Mouse (Mus musculus) midbrain, embryonic 15.5 days (tissue): ENCODE measurements around the gene Rnf223. TPM values are rescaled to one million over a fixed set of nuclear protein-coding genes. Genes with fewer than 3 reads are reported as not detected.
A peak's percentile ranks its signal among the peaks of the same experiment; 100 is the strongest.

Experiments
- ATAC-seq: fragments of 200-750 bp; cut with Nextera tagmentation; replicated peaks from 2 replicates; pipeline ENCODE4 v1.8.0; 2017; ENCODE audit warnings: moderate TSS enrichment
- H3K27ac ChIP-seq: fragments of 300-500 bp; sonication (generic); 2 replicates; pipeline ENCODE4 v1.5.1; 2015; ENCODE audit warnings: mild to moderate bottlenecking, inconsistent platforms
- H3K27me3 ChIP-seq: fragments of 300-500 bp; sonication (generic); replicated peaks from 2 replicates; pipeline ENCODE4 v1.6.1; 2015; ENCODE audit warnings: inconsistent platforms
- H3K36me3 ChIP-seq: fragments of 300-500 bp; sonication (generic); replicated peaks from 2 replicates; pipeline ENCODE4 v1.6.1; 2015; ENCODE audit warnings: inconsistent platforms
- H3K4me1 ChIP-seq: fragments of 300-500 bp; sonication (generic); 2 replicates; pipeline ENCODE4 v1.6.1; 2015; ENCODE audit warnings: inconsistent platforms
- H3K4me2 ChIP-seq: fragments of 300-500 bp; sonication (generic); 2 replicates; pipeline ENCODE4 v1.6.1; 2015; ENCODE audit warnings: inconsistent platforms, mild to moderate bottlenecking, moderate library complexity
- H3K4me3 ChIP-seq: fragments of 300-500 bp; sonication (generic); 2 replicates; pipeline ENCODE4 v1.5.1; 2015; ENCODE audit warnings: mild to moderate bottlenecking, inconsistent platforms
- H3K9ac ChIP-seq: fragments of 300-500 bp; sonication (generic); 2 replicates; pipeline ENCODE4 v1.6.1; 2015; ENCODE audit warnings: mild to moderate bottlenecking, inconsistent platforms
- H3K9me3 ChIP-seq: fragments of 300-500 bp; sonication (generic); 2 replicates; pipeline ENCODE4 v1.6.1; 2016; ENCODE audit warnings: inconsistent platforms
- WGBS: fragments of 180-500 bp; shearing (Covaris S2); methylation state at CpG from one replicate; pipeline ENCODE4 v1.1.7; 2015; ENCODE audit warnings: mixed read lengths; 5-methylcytosine and 5-hydroxymethylcytosine counted together
- polyA plus RNA-seq: library from polyadenylated mRNA; unstranded; fragments of >200 nt; fragmentation: Nextera tagmentation; extraction: Ambion mirVana; gene quantifications from 2 replicates; pipeline ENCODE4 v1.2.1, GENCODE M21; 2015

Gene Rnf223
- polyA plus RNA-seq, 1 experiment from 2014 or later = 0.62 TPM

GRCm38 (mm10) chr4:156100501-156100900, 29.8 kb upstream of the Rnf223 start:
- no peak overlapping the region for H3K4me2 ChIP-seq
- ATAC-seq = no peak
- H3K4me1 ChIP-seq = no peaks in the 10 kb centered on the region
- no peaks in the 10 kb centered on the region for H3K27me3 ChIP-seq
- no peak overlapping the region for H3K27ac ChIP-seq
- H3K4me3 ChIP-seq = no peak overlapping the region
- no peaks in the 10 kb centered on the region for H3K36me3 ChIP-seq
- H3K9ac ChIP-seq = no peak overlapping the region
- 91% methylated on average over 5 of the region's 5 CpGs for WGBS
- no peaks in the 10 kb centered on the region for H3K9me3 ChIP-seq

- H3K9me3 ChIP-seq = no peaks in the 10 kb centered on the region
- no peak overlapping the region for H3K4me2 ChIP-seq
- no peak overlapping the region for H3K27ac ChIP-seq
- WGBS = 45% methylated on average over 3 of the region's 3 CpGs
- H3K27me3 ChIP-seq = no peaks in the 10 kb centered on the region
- no peak for ATAC-seq
- H3K9ac ChIP-seq = no peak overlapping the region
- H3K4me1 ChIP-seq = no peaks in the 10 kb centered on the region
- H3K4me3 ChIP-seq = no peak overlapping the region
- no peaks in the 10 kb centered on the region for H3K36me3 ChIP-seq
Measured at GRCm38 (mm10) chr4:156101481-156101903, 28.8 kb upstream of the Rnf223 start.

- Histone ChIP-seq H3K4me1 (no peaks in the 10 kb centered on the region), H3K9me3 (no peaks in the 10 kb centered on the region), H3K9ac (no peak overlapping the region), H3K27me3 (no peaks in the 10 kb centered on the region), H3K27ac (no peak overlapping the region), H3K4me2 (no peak overlapping the region), H3K4me3 (no peak overlapping the region), H3K36me3 (no peaks in the 10 kb centered on the region)
- no peak for ATAC-seq
- WGBS = 87% methylated on average over 4 of the region's 4 CpGs
Measured at GRCm38 (mm10) chr4:156103342-156103741, 27.0 kb upstream of the Rnf223 start.

- Histone ChIP-seq H3K27ac (peak overlapping the region; percentile 78), H3K4me3 (peak overlapping the region; percentile 86), H3K9ac (peak overlapping the region; percentile 46), H3K4me1 (peaks cover 14% of the 10 kb centered on the region), H3K27me3 (no peaks in the 10 kb centered on the region), H3K4me2 (peak overlapping the region; percentile 73), H3K9me3 (no peaks in the 10 kb centered on the region), H3K36me3 (no peaks in the 10 kb centered on the region)
- 31% methylated on average over 13 of the region's 13 CpGs for WGBS
- ATAC-seq = no peak; the same call in 1 of the 2 replicates
Measured at GRCm38 (mm10) chr4:156108606-156109546, 21.4 kb upstream of the Rnf223 start.

GRCm38 (mm10) chr4:156109570-156110331, 20.6 kb upstream of the Rnf223 start, which contains the start of gene 9430015G10Rik:
9430015G10Rik (plus strand) TSS chr4:156109982.
- Histone ChIP-seq H3K36me3 (no peaks in the 10 kb centered on the region), H3K4me1 (peaks cover 14% of the 10 kb centered on the region), H3K4me2 (peak within 1 kb of the TSS; percentile 73), H3K27me3 (no peaks in the 10 kb centered on the region), H3K9ac (peak within 1 kb of the TSS; percentile 88), H3K9me3 (no peaks in the 10 kb centered on the region), H3K27ac (peak within 1 kb of the TSS; percentile 88), H3K4me3 (peak within 1 kb of the TSS; percentile 86)
- WGBS = under 1% methylated on average over 60 of the region's 60 CpGs
- ATAC-seq = peak; percentile 99

GRCm38 (mm10) chr4:156124077-156124476, 6.2 kb upstream of the Rnf223 start:
- 97% methylated on average over 7 of the region's 7 CpGs for WGBS
- Histone ChIP-seq H3K9ac (no peak overlapping the region), H3K4me3 (no peak overlapping the region), H3K9me3 (no peaks in the 10 kb centered on the region), H3K4me2 (no peak overlapping the region), H3K36me3 (peaks cover 50% of the 10 kb centered on the region), H3K27me3 (no peaks in the 10 kb centered on the region), H3K27ac (no peak overlapping the region), H3K4me1 (no peaks in the 10 kb centered on the region)
- no peak for ATAC-seq

GRCm38 (mm10) chr4:156125393-156125792, 4.9 kb upstream of the Rnf223 start:
- Histone ChIP-seq H3K27me3 (no peaks in the 10 kb centered on the region), H3K4me1 (no peaks in the 10 kb centered on the region), H3K36me3 (peaks cover 38% of the 10 kb centered on the region), H3K27ac (no peak overlapping the region), H3K9ac (no peak overlapping the region), H3K9me3 (no peaks in the 10 kb centered on the region), H3K4me3 (no peak overlapping the region), H3K4me2 (no peak overlapping the region)
- ATAC-seq = no peak
- WGBS = 94% methylated on average over 6 of the region's 6 CpGs

- WGBS = 93% methylated on average over 7 of the region's 7 CpGs
- H3K9ac ChIP-seq = no peak overlapping the region
- H3K27ac ChIP-seq = no peak overlapping the region
- no peaks in the 10 kb centered on the region for H3K9me3 ChIP-seq
- no peaks in the 10 kb centered on the region for H3K27me3 ChIP-seq
- H3K4me1 ChIP-seq = no peaks in the 10 kb centered on the region
- no peak overlapping the region for H3K4me2 ChIP-seq
- ATAC-seq = no peak
- no peak overlapping the region for H3K4me3 ChIP-seq
- H3K36me3 ChIP-seq = peaks cover 29% of the 10 kb centered on the region
Measured at GRCm38 (mm10) chr4:156126841-156127240, 3.5 kb upstream of the Rnf223 start.

- ATAC-seq = no peak
- H3K4me2 ChIP-seq = no peak overlapping the region
- no peaks in the 10 kb centered on the region for H3K4me1 ChIP-seq
- 89% methylated on average over 5 of the region's 5 CpGs for WGBS
- no peak overlapping the region for H3K4me3 ChIP-seq
- peaks cover 22% of the 10 kb centered on the region for H3K36me3 ChIP-seq
- no peaks in the 10 kb centered on the region for H3K9me3 ChIP-seq
- no peaks in the 10 kb centered on the region for H3K27me3 ChIP-seq
- H3K27ac ChIP-seq = no peak overlapping the region
- no peak overlapping the region for H3K9ac ChIP-seq
Measured at GRCm38 (mm10) chr4:156128746-156129145, 1.6 kb upstream of the Rnf223 start.

GRCm38 (mm10) chr4:156130940-156131339, 627 bp downstream of the Rnf223 start:
- H3K36me3 ChIP-seq = peaks cover 5% of the 10 kb centered on the region
- H3K4me2 ChIP-seq = no peak overlapping the region
- no peaks in the 10 kb centered on the region for H3K4me1 ChIP-seq
- no peaks in the 10 kb centered on the region for H3K9me3 ChIP-seq
- H3K27me3 ChIP-seq = no peaks in the 10 kb centered on the region
- no peak for ATAC-seq
- whole genome bisulfite sequencing = 84% methylated on average over 10 of the region's 10 CpGs
- H3K4me3 ChIP-seq = no peak overlapping the region
- no peak overlapping the region for H3K27ac ChIP-seq
- H3K9ac ChIP-seq = no peak overlapping the region

GRCm38 (mm10) chr4:156133334-156133733, 3.0 kb downstream of the Rnf223 start:
- H3K27me3 ChIP-seq = no peaks in the 10 kb centered on the region
- WGBS = 69% methylated on average over 5 of the region's 5 CpGs
- no peak overlapping the region for H3K9ac ChIP-seq
- no peaks in the 10 kb centered on the region for H3K9me3 ChIP-seq
- no peaks in the 10 kb centered on the region for H3K36me3 ChIP-seq
- H3K4me2 ChIP-seq = no peak overlapping the region
- no peak for ATAC-seq
- H3K4me3 ChIP-seq = no peak overlapping the region
- no peak overlapping the region for H3K27ac ChIP-seq
- H3K4me1 ChIP-seq = no peaks in the 10 kb centered on the region

GRCm38 (mm10) chr4:156133943-156134605, 3.8 kb downstream of the Rnf223 start:
- WGBS = 83% methylated on average over 12 of the region's 12 CpGs
- H3K9me3 ChIP-seq = no peaks in the 10 kb centered on the region
- no peak overlapping the region for H3K4me2 ChIP-seq
- H3K4me3 ChIP-seq = no peak overlapping the region
- H3K27me3 ChIP-seq = no peaks in the 10 kb centered on the region
- H3K4me1 ChIP-seq = no peaks in the 10 kb centered on the region
- H3K36me3 ChIP-seq = no peaks in the 10 kb centered on the region
- no peak for ATAC-seq
- H3K9ac ChIP-seq = no peak overlapping the region
- H3K27ac ChIP-seq = no peak overlapping the region
